Mouse (Mus musculus) Muller cell, postnatal 12 days (primary cell): ENCODE measurements at regions not wholly inside any gene's neighbourhood (a gene's known extent, or its start where the extent isn't known, plus 50 kb on each side); places are given as distances from the start of the nearest gene placed in this dataset.

Source experiments
- DNase-seq: peaks from one replicate; pipeline ENCODE4 v3.0.0-alpha.2; 2015; ENCODE audit errors: inconsistent ontology term

DNA sequence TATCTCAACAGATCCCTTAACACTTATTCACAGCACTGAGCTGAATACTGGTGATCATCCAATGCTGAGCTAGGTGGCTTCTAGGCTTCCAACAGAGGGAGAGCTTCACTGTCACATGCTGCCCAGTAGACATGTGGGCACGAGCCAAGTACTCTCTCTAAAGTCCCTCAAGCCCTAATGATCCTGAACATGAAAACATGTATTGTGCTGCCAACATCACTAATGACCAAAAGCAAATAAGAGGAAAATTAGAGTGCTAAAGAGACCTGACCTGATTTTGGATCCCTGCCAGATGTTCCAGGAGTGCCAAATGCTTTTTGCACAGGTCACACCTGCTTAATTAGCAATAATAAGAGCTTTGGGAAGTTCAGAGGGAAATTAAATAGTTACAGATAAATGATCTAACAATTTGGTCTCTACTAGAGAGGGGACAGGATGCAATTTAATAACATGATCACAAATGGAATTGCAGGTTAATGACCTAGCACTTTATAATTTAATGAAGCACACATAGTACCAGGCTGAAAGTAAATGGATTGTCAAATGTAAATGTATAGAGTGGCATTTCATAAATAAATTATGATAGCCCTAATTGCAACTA, 215.6 kb upstream of the Ins1 start:
- DNase-seq = peak; percentile 81

DNA sequence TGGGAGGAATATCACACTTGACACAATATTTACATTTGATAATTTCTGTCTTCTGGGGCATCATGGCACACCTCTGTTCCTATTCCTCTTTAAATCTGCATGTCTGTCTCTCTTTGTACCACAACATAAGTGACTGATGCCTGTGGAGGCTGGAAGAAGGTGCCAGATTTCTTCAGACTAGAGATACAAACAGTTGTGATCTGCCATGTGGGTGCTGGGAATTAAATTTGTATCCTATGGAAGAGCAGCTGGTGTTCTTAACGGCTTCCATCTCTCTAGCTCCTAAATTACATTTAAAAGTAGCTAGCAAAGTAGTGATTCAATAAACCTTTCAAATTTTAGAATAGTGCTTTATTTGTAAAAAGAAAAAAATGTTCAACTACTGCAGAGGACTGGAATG, 195.3 kb upstream of the Ins1 start:
- no peak for DNase-seq

DNA sequence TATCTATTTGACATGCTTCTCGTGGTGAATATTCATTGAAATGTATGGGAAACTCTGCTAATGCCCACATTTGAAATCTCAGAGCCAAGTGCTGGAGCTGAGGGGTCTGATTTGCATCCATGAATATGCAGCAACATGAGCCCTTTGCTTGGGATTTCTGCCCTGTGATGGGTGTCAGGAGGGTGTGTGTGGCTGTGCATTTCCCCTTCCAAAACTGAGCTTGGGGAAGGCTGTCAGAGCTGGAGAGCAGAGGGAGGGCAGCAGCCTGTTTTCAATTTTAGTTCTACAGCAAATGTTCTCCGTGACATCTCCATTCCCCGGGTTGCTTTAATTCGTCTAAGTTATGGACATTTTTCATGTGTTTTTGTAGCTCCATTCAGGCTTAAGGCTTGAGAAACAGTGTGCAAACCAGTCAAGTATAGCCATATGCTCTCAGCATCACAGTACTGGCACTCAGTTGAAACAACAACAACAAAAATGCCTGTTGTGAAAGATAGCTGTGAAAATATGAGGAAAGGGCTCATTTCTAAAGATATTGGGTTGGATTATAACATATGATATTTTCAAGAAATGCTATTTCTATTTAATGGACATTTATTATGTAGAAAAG, 194.1 kb upstream of the Ins1 start:
- no peak for DNase-seq

DNA sequence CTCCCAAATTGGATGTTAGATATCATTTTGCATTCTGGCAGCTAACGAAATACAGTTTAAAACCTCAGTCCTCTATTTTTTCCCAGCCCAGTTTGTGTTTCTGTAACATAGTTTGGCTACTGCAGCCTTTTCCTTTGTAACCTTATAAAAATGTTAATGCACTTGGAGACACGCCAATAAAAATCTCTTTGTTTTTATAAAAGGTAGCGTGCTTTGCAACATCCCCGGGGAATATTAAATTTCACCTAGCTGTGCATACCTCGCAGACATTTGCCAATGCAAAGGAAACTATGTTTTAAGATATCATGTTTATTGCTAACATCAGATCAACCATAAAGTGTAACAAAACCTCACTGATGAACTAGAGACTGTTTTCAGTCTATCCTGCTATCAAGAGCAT, 192.9 kb upstream of the Ins1 start:
- DNase-seq = no peak

DNA sequence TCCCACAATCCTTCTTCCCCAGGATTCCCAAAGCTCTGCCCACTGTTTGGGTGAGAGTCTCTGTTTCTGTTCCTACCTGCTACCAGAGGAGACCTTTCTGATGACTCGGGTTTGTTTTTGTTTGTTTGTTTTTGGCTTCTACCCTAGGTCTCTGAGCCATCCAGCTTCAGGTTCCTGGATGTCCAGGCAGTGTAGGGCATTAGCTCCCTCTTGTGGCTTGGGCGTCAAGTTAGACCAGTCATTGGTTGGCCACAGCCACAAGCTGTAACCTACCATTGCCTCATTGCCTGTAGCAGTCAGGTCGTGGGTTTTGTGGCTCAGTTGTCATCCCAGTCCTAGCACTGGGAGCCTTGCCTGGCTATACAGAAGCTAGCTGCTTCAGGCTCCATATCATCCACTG, 185.1 kb upstream of the Ins1 start:
- peak; percentile 28 for DNase-seq

DNA sequence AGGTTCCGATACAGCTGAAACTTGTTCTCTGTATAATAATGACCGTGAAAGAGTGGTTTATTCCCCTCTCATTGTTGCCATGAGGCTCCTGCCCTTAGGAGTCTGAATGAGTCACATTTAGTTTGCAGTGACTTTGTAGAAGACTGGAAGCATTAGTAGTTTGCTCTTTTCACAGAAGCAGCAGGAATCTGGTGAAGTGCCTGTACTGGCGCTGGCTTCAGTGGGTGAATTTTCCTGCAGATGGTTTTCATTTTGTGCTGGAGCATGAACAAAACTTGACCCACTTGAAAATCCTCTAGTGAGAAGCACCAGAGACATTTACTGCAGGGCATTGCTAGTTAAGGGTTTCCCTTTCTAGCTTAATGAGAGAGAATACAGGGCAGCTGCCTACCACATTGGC, 151.7 kb upstream of the Ins1 start:
- peak; percentile 84 for DNase-seq
